Mouse (Mus musculus): ENCODE results near the gene Ache.

GRCm38 (mm10) chr5:137277360-137278342 is 9.7 kb upstream of the Ache start:
- TF ChIP-seq USF1 (IDR thresholded peaks at IDR 0.05; ENCODE audit: low read depth) (no peak), CEBPB (IDR thresholded peaks at IDR 0.05; ENCODE audit: insufficient read depth, poor library complexity, severe bottlenecking) (no peak), TCF12 (IDR thresholded peaks at IDR 0.05; ENCODE audit: insufficient read depth, poor library complexity, severe bottlenecking) (no peak), POLR2A (IDR thresholded peaks at IDR 0.05; ENCODE audit: insufficient read length, low read depth) (no peak), TCF3 (IDR thresholded peaks at IDR 0.05; ENCODE audit: insufficient read length, low read depth) (no peak), MYOG (IDR thresholded peaks at IDR 0.05; ENCODE audit: control insufficient read depth in 1 of 3, insufficient read depth in 1 of 3, insufficient read length in 2 of 3, low read depth in 2 of 3) (peak; percentile 22 to 60 (median 55)), POLR2AphosphoS2 (IDR thresholded peaks at IDR 0.05; ENCODE audit: insufficient read length, low read depth) (no peak), MAX (IDR thresholded peaks at IDR 0.05; ENCODE audit: low read depth) (no peak), E2F4 (IDR thresholded peaks at IDR 0.05; ENCODE audit: insufficient read depth) (no peak), REST (IDR thresholded peaks at IDR 0.05; ENCODE audit: insufficient read depth, insufficient read length) (no peak), MYOD1 (IDR thresholded peaks at IDR 0.05; ENCODE audit: control insufficient read depth in 1 of 3, insufficient read length in 2 of 3, low read depth in 2 of 3) (peak in 2 of 3 experiments; percentile 25 to 57)

Data from myocyte (in vitro differentiated cells).